Mouse (Mus musculus): ENCODE measurements around the gene Tmem132b. TPM values are rescaled to one million over a fixed set of nuclear protein-coding genes. Genes with fewer than 3 reads are reported as not detected.

Tmem132b gene
- polyA plus RNA-seq, 1 experiment from 2014 or later: 0.31 TPM

DNA sequence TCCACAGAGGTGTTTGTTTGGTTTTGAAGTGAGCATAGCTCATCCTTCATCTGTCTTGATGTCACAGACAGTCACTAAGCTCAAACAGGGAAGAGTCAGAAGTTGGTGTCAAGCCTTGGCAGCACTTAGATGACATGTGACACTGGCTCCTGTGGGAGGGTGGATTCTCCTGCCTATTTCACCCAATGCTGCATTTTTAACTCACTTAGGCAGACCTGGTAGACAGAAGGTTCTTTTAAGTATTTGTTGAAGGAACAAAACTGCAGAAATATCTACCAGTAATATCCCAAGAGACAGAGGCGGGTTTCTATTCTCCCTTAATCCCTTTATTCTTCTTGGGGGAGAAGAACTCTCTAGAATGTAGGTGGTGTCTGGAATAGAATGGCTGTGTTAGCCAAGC lies 226.9 kb downstream of the Tmem132b start:
- H3K4me2 ChIP-seq (ENCODE audit: low read depth, low read length): no peak overlapping the region
- no peaks in the 10 kb centered on the region for H3K36me3 ChIP-seq (ENCODE audit: control insufficient read depth, insufficient read depth, low read length)
- no peaks in the 10 kb centered on the region for H3K9me3 ChIP-seq (ENCODE audit: control insufficient read depth, low read length)
- H3K4me3 ChIP-seq (ENCODE audit: low read depth, low read length): no peak overlapping the region
- no peak overlapping the region for H3K9ac ChIP-seq (ENCODE audit: low read depth, low read length)
- no peak overlapping the region for H3K27ac ChIP-seq (replicated peaks; ENCODE audit: low read depth, low read length)
- no peaks in the 10 kb centered on the region for H3K4me1 ChIP-seq (ENCODE audit: control insufficient read depth, insufficient read depth, low read length)
- ATAC-seq (ENCODE audit: low read depth): no peak
- no peak for DNase-seq (ENCODE audit: low spot score)
- H3K27me3 ChIP-seq (replicated peaks; ENCODE audit: control insufficient read depth, insufficient read depth, low read length): no peaks in the 10 kb centered on the region
- 71% methylated on average over 1 of the region's 1 CpGs for WGBS

DNA sequence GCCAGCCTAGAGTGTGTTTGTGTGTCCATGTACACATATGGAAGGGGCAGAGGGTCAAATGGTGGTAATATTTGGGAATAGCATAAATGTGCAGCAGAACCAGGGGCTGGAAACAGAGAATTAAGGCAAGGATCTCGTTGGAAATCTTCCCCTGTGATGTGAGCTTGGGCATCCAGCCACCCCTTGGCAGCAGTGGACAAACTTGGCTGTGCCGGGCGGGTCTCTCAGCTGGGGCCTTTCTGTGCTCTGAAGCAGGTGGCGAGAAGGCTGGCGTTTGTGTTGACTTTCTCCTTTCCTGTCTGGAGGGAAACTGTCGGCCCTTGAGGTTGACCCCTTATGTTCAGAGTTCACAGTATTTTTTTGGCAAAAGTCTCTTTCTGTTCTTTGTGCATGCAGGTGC lies 235.4 kb downstream of the Tmem132b start:
- no peak overlapping the region for H3K27ac ChIP-seq (replicated peaks; ENCODE audit: low read depth, low read length)
- no peak overlapping the region for H3K9ac ChIP-seq (ENCODE audit: low read depth, low read length)
- DNase-seq (ENCODE audit: low spot score) (no peak), ATAC-seq (ENCODE audit: low read depth) (no peak)
- H3K4me3 ChIP-seq (ENCODE audit: low read depth, low read length): no peak overlapping the region
- no peaks in the 10 kb centered on the region for H3K4me1 ChIP-seq (ENCODE audit: control insufficient read depth, insufficient read depth, low read length)
- H3K4me2 ChIP-seq (ENCODE audit: low read depth, low read length): no peak overlapping the region
- H3K36me3 ChIP-seq (ENCODE audit: control insufficient read depth, insufficient read depth, low read length): no peaks in the 10 kb centered on the region
- 54% methylated on average over 3 of the region's 6 CpGs for WGBS
- no peaks in the 10 kb centered on the region for H3K27me3 ChIP-seq (replicated peaks; ENCODE audit: control insufficient read depth, insufficient read depth, low read length)
- H3K9me3 ChIP-seq (ENCODE audit: control insufficient read depth, low read length): no peaks in the 10 kb centered on the region

DNA sequence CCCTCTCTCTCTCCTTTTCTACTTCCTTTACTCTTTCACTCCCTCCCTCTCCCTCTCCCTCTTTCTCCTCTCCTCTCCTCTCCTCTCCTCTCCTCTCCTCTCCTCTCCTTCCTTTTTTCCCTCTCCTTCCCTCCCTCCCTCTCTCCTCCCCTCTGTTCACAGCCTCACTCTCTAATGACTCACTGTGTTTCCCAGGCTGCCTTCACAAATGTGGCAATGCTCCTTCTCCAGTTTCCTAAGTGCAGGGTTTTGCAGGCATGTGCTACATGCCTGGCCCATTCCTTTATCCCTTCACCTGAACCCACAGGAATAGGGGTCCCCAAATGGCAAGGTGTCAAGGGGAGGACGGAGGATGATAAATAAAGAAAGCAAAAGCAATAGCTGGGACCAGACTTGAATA lies 236.4 kb downstream of the Tmem132b start:
- no peak overlapping the region for H3K4me3 ChIP-seq (ENCODE audit: low read depth, low read length)
- WGBS: 66% methylated on average over 1 of the region's 1 CpGs
- H3K27me3 ChIP-seq (replicated peaks; ENCODE audit: control insufficient read depth, insufficient read depth, low read length): no peaks in the 10 kb centered on the region
- ATAC-seq (ENCODE audit: low read depth) (no peak), DNase-seq (ENCODE audit: low spot score) (no peak)
- no peaks in the 10 kb centered on the region for H3K4me1 ChIP-seq (ENCODE audit: control insufficient read depth, insufficient read depth, low read length)
- no peaks in the 10 kb centered on the region for H3K36me3 ChIP-seq (ENCODE audit: control insufficient read depth, insufficient read depth, low read length)
- H3K9ac ChIP-seq (ENCODE audit: low read depth, low read length): no peak overlapping the region
- H3K27ac ChIP-seq (replicated peaks; ENCODE audit: low read depth, low read length): no peak overlapping the region
- no peak overlapping the region for H3K4me2 ChIP-seq (ENCODE audit: low read depth, low read length)
- H3K9me3 ChIP-seq (ENCODE audit: control insufficient read depth, low read length): no peaks in the 10 kb centered on the region

DNA sequence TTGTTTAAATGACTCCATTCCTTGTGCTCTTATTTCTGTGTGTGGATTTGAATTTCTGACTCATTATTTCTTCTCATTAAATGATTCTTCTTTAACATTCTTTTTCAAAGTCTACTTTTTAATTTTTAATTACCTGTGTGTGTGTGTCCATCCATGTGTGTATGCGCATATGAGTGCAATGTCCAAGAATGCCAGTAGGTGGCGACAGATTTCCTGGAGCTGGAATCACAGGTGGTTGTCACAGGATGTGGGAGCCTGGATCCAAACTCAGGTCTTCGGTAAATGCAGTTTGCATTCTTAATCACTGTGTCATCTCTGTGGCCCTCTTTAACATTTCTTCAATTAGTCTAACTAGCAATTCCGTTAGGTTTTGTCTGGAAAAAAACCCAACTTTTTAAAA lies 240.7 kb downstream of the Tmem132b start:
- H3K9ac ChIP-seq (ENCODE audit: low read depth, low read length): no peak overlapping the region
- ATAC-seq (ENCODE audit: low read depth) (no peak), DNase-seq (ENCODE audit: low spot score) (no peak)
- H3K27me3 ChIP-seq (replicated peaks; ENCODE audit: control insufficient read depth, insufficient read depth, low read length): no peaks in the 10 kb centered on the region
- H3K27ac ChIP-seq (replicated peaks; ENCODE audit: low read depth, low read length): no peak overlapping the region
- no peaks in the 10 kb centered on the region for H3K9me3 ChIP-seq (ENCODE audit: control insufficient read depth, low read length)
- no peaks in the 10 kb centered on the region for H3K4me1 ChIP-seq (ENCODE audit: control insufficient read depth, insufficient read depth, low read length)
- WGBS: 93% methylated on average over 4 of the region's 4 CpGs
- no peak overlapping the region for H3K4me2 ChIP-seq (ENCODE audit: low read depth, low read length)
- H3K4me3 ChIP-seq (ENCODE audit: low read depth, low read length): no peak overlapping the region
- no peaks in the 10 kb centered on the region for H3K36me3 ChIP-seq (ENCODE audit: control insufficient read depth, insufficient read depth, low read length)

GRCm38 (mm10) chr5:125772756-125773155 lies 241.2 kb downstream of the Tmem132b start:
- Histone ChIP-seq H3K4me3 (ENCODE audit: low read depth, low read length) (no peak overlapping the region), H3K9ac (ENCODE audit: low read depth, low read length) (no peak overlapping the region), H3K4me1 (ENCODE audit: control insufficient read depth, insufficient read depth, low read length) (no peaks in the 10 kb centered on the region), H3K9me3 (ENCODE audit: control insufficient read depth, low read length) (no peaks in the 10 kb centered on the region), H3K27ac (replicated peaks; ENCODE audit: low read depth, low read length) (no peak overlapping the region), H3K36me3 (ENCODE audit: control insufficient read depth, insufficient read depth, low read length) (no peaks in the 10 kb centered on the region), H3K4me2 (ENCODE audit: low read depth, low read length) (no peak overlapping the region), H3K27me3 (replicated peaks; ENCODE audit: control insufficient read depth, insufficient read depth, low read length) (no peaks in the 10 kb centered on the region)
- 42% methylated on average over 2 of the region's 2 CpGs for WGBS
- no peak for ATAC-seq (ENCODE audit: low read depth)
- DNase-seq (ENCODE audit: low spot score): peak; percentile 40

DNA sequence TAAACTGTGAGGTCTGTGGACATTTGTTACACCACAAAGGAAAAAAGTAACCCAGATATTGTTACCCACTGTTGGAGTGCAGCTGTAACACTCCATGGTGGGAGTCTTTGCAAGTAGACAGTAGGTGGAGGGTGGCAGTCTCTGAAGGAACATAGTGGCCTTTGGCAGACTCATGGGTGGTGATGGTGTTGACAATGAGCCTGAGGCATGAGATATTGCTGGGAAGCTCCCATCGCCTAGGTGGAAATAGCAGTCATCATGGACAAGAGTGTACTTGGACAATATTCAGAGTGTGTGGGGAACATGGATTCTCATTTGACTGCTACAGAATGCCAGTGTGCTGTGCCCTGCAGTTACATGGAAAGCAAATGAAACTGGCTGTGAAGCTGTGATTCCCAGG lies 248.8 kb downstream of the Tmem132b start:
- Histone ChIP-seq H3K4me3 (ENCODE audit: low read depth, low read length) (no peak overlapping the region), H3K27me3 (replicated peaks; ENCODE audit: control insufficient read depth, insufficient read depth, low read length) (no peaks in the 10 kb centered on the region), H3K4me2 (ENCODE audit: low read depth, low read length) (no peak overlapping the region), H3K9me3 (ENCODE audit: control insufficient read depth, low read length) (peaks cover 9% of the 10 kb centered on the region; the same call in 1 of the 2 replicates), H3K36me3 (ENCODE audit: control insufficient read depth, insufficient read depth, low read length) (no peaks in the 10 kb centered on the region), H3K9ac (ENCODE audit: low read depth, low read length) (no peak overlapping the region), H3K4me1 (ENCODE audit: control insufficient read depth, insufficient read depth, low read length) (no peaks in the 10 kb centered on the region), H3K27ac (replicated peaks; ENCODE audit: low read depth, low read length) (no peak overlapping the region)
- DNase-seq (ENCODE audit: low spot score): no peak
- ATAC-seq (ENCODE audit: low read depth): no peak
- 79% methylated on average over 1 of the region's 1 CpGs for WGBS

GRCm38 (mm10) chr5:125792643-125793042 lies 261.1 kb downstream of the Tmem132b start:
- no peaks in the 10 kb centered on the region for H3K36me3 ChIP-seq (ENCODE audit: control insufficient read depth, insufficient read depth, low read length)
- H3K4me3 ChIP-seq (ENCODE audit: low read depth, low read length): no peak overlapping the region
- ATAC-seq (ENCODE audit: low read depth) (no peak), DNase-seq (ENCODE audit: low spot score) (no peak)
- H3K4me1 ChIP-seq (ENCODE audit: control insufficient read depth, insufficient read depth, low read length): no peaks in the 10 kb centered on the region
- 96% methylated on average over 1 of the region's 1 CpGs for WGBS
- H3K9ac ChIP-seq (ENCODE audit: low read depth, low read length): no peak overlapping the region
- H3K27me3 ChIP-seq (replicated peaks; ENCODE audit: control insufficient read depth, insufficient read depth, low read length): no peaks in the 10 kb centered on the region
- H3K9me3 ChIP-seq (ENCODE audit: control insufficient read depth, low read length): no peaks in the 10 kb centered on the region
- no peak overlapping the region for H3K4me2 ChIP-seq (ENCODE audit: low read depth, low read length)
- no peak overlapping the region for H3K27ac ChIP-seq (replicated peaks; ENCODE audit: low read depth, low read length)

DNA sequence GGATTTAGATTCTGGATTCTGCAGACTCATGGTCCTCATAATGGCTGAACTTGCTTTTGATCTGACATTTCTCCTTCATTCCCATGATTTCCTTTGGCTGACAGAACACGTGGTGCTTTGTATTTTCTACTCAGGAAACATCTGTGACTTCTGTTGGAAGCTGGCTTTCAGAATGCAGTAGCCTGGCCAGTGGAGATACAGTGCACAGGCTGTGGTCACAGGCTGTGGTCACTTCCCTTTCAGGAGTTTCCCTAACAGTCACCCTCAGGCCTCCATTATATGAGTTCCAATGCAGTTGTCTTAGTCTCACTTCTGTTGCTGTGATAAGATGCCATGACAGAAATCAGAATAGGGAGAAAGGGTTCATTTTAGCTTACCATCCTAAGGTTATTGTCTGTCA lies 262.7 kb downstream of the Tmem132b start:
- WGBS: 58% methylated on average over 1 of the region's 1 CpGs
- Histone ChIP-seq H3K9me3 (ENCODE audit: control insufficient read depth, low read length) (no peaks in the 10 kb centered on the region), H3K4me1 (ENCODE audit: control insufficient read depth, insufficient read depth, low read length) (no peaks in the 10 kb centered on the region), H3K4me2 (ENCODE audit: low read depth, low read length) (no peak overlapping the region), H3K36me3 (ENCODE audit: control insufficient read depth, insufficient read depth, low read length) (no peaks in the 10 kb centered on the region), H3K27ac (replicated peaks; ENCODE audit: low read depth, low read length) (no peak overlapping the region), H3K9ac (ENCODE audit: low read depth, low read length) (no peak overlapping the region), H3K27me3 (replicated peaks; ENCODE audit: control insufficient read depth, insufficient read depth, low read length) (no peaks in the 10 kb centered on the region), H3K4me3 (ENCODE audit: low read depth, low read length) (no peak overlapping the region)
- ATAC-seq (ENCODE audit: low read depth) (no peak), DNase-seq (ENCODE audit: low spot score) (no peak)

DNA sequence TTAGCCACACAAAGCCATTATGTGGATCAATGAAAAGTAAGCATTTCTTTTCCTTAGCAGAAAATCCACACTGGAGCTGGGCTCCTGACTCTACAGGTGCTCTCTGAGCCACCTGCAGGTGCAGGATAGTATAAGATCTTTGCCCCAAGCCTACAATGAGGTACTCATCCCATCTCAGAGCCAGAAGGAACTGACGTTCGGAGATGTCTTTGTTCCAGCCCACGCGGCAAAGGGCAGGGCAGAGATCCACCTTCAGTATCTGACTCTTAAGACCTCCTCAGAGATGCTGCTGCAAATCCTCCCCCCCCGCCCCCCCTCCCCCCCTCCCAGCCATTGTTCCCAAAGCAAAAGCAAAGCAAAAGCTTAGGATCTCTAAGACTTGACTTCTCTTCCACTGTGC lies 268.0 kb downstream of the Tmem132b start:
- ATAC-seq (ENCODE audit: low read depth) (no peak), DNase-seq (ENCODE audit: low spot score) (no peak)
- no peaks in the 10 kb centered on the region for H3K36me3 ChIP-seq (ENCODE audit: control insufficient read depth, insufficient read depth, low read length)

More for the DNA sequence above, 268.0 kb downstream of the Tmem132b start:
- Histone ChIP-seq H3K4me1 (ENCODE audit: control insufficient read depth, insufficient read depth, low read length) (no peaks in the 10 kb centered on the region), H3K4me3 (ENCODE audit: low read depth, low read length) (no peak overlapping the region), H3K27me3 (replicated peaks; ENCODE audit: control insufficient read depth, insufficient read depth, low read length) (no peaks in the 10 kb centered on the region), H3K9me3 (ENCODE audit: control insufficient read depth, low read length) (no peaks in the 10 kb centered on the region), H3K27ac (replicated peaks; ENCODE audit: low read depth, low read length) (no peak overlapping the region), H3K9ac (ENCODE audit: low read depth, low read length) (no peak overlapping the region), H3K4me2 (ENCODE audit: low read depth, low read length) (no peak overlapping the region)
- WGBS: 45% methylated on average over 4 of the region's 5 CpGs
